Mouse (Mus musculus): ENCODE data around the gene Olfr48.

Olfr48 gene

GRCm38 (mm10) chr2:89848105-89848504 is at the start of gene Olfr48:
TSS of gene Olfr48 (minus strand) at chr2:89848205.
- in situ Hi-C loops (cut with MboI) = no loop called here

- in situ Hi-C loops (cut with MboI) = no loop called here
Measured at GRCm38 (mm10) chr2:89878137-89878536, 30.1 kb upstream of the Olfr48 start, which contains the start of gene Olfr1257. TSS of gene Olfr1257 (plus strand) at chr2:89878437.

- in situ Hi-C loops (cut with MboI) = no loop called here
Measured at GRCm38 (mm10) chr2:89849230-89849629, 1.2 kb upstream of the Olfr48 start.

GRCm38 (mm10) chr2:89841455-89841854 is 6.5 kb downstream of the Olfr48 start, which contains the start of gene Olfr1256:
TSS of gene Olfr1256 (minus strand) at chr2:89841555.
- in situ Hi-C loops (cut with MboI) = no loop called here

- in situ Hi-C loops (cut with MboI) = no loop called here
Measured at GRCm38 (mm10) chr2:89820216-89820615, 27.8 kb downstream of the Olfr48 start.

GRCm38 (mm10) chr2:89811751-89812150 is 36.3 kb downstream of the Olfr48 start, which contains the start of gene Olfr1255:
TSS of gene Olfr1255 (plus strand) at chr2:89812051.
- in situ Hi-C loops (cut with MboI) = no loop called here

GRCm38 (mm10) chr2:89810751-89811150 is 37.3 kb downstream of the Olfr48 start:
- in situ Hi-C loops (cut with MboI) = no loop called here

GRCm38 (mm10) chr2:89799583-89799982 is 48.4 kb downstream of the Olfr48 start:
- in situ Hi-C loops (cut with MboI) = no loop called here

GRCm38 (mm10) chr2:89793519-89793918 is 54.5 kb downstream of the Olfr48 start, which contains the start of gene Olfr1254:
TSS of gene Olfr1254 (minus strand) at chr2:89793619.
- in situ Hi-C loops (cut with MboI) = no loop called here

All from mature B cell (primary cell).